Mouse (Mus musculus) heart, embryonic 14.5 days (tissue): ENCODE results near the gene Apoh. TPM values are rescaled to one million over a fixed set of nuclear protein-coding genes. Genes with fewer than 3 reads are reported as not detected.

Experiments used
- ATAC-seq: fragments of 200-750 bp; cut with Nextera tagmentation; 2 replicates; pipeline ENCODE4 v1.8.0; 2017; ENCODE audit warnings: low read depth, moderate TSS enrichment; ENCODE audit not compliant: insufficient number of reproducible peaks, insufficient read depth, low FRiP score
- H3K27ac ChIP-seq, 2 experiments: fragments of 200-500 bp in 1 of 2; fragments of 300-500 bp in 1 of 2; sonication (generic) in 1 of 2; replicated peaks in 1 of 2; 2 replicates each; pipeline ENCODE4 v1.5.1; 2012 to 2014; ENCODE audit warnings: low read depth in 2 of 2, low read length in 2 of 2, control low read depth in 1 of 2, mild to moderate bottlenecking in 1 of 2, mixed read lengths in 1 of 2; ENCODE audit not compliant: control insufficient read depth in 1 of 2, insufficient read depth in 1 of 2
- H3K27me3 ChIP-seq: fragments of 300-500 bp; sonication (generic); 2 replicates; pipeline ENCODE4 v1.6.1; 2014; ENCODE audit warnings: mild to moderate bottlenecking, low read length, control low read depth; ENCODE audit not compliant: control insufficient read depth, insufficient read depth
- H3K36me3 ChIP-seq: fragments of 300-500 bp; sonication (generic); 2 replicates; pipeline ENCODE4 v1.6.1; 2014; ENCODE audit warnings: mild to moderate bottlenecking, control low read depth, low read length, mixed read lengths; ENCODE audit not compliant: control insufficient read depth, insufficient read depth
- H3K4me1 ChIP-seq, 2 experiments: fragments of 200-500 bp in 1 of 2; fragments of 300-500 bp in 1 of 2; sonication (generic) in 1 of 2; 2 replicates each; pipeline ENCODE4 v1.6.1; 2012 to 2014; ENCODE audit warnings: low read length in 2 of 2, control low read depth in 1 of 2, mixed read lengths in 1 of 2; ENCODE audit not compliant: control insufficient read depth in 2 of 2, insufficient read depth in 2 of 2
- H3K4me2 ChIP-seq: fragments of 300-500 bp; sonication (generic); 2 replicates; pipeline ENCODE4 v1.6.1; 2014; ENCODE audit warnings: mild to moderate bottlenecking, low read length
- H3K4me3 ChIP-seq, 2 experiments: fragments of 200-500 bp in 1 of 2; fragments of 300-500 bp in 1 of 2; sonication (generic) in 1 of 2; 2 replicates each; pipeline ENCODE4 v1.5.1; 2012 to 2014; ENCODE audit warnings: low read length in 2 of 2, mild to moderate bottlenecking in 2 of 2, control low read depth in 1 of 2, low read depth in 1 of 2, moderate library complexity in 1 of 2; ENCODE audit not compliant: control insufficient read depth in 1 of 2, insufficient read depth in 1 of 2
- H3K9ac ChIP-seq: fragments of 300-500 bp; sonication (generic); 2 replicates; pipeline ENCODE4 v1.6.1; 2014; ENCODE audit warnings: mild to moderate bottlenecking, low read length
- H3K9me3 ChIP-seq: fragments of 300-500 bp; sonication (generic); 2 replicates; pipeline ENCODE4 v1.6.1; 2016; ENCODE audit warnings: low read length, control low read depth; ENCODE audit not compliant: control insufficient read depth
- WGBS: fragments of 180-500 bp; shearing (Covaris S2); extraction: QIAGEN DNeasy Blood & Tissue Kit; methylation state at CpG from one replicate; pipeline ENCODE4 v1.1.7; 2014; 5-methylcytosine and 5-hydroxymethylcytosine counted together
- polyA plus RNA-seq: library from polyadenylated mRNA; unstranded; fragments of >200 nt; fragmentation: Nextera tagmentation; extraction: Ambion mirVana; gene quantifications from 2 replicates; pipeline ENCODE4 v1.2.1, GENCODE M21; 2014

The Apoh gene
- polyA plus RNA-seq, 1 experiment from 2014 or later: not detected

- H3K4me3 ChIP-seq: no peak overlapping the region
- H3K9ac ChIP-seq: no peak overlapping the region
- no peaks in the 10 kb centered on the region for H3K27me3 ChIP-seq
- no peaks in the 10 kb centered on the region for H3K4me1 ChIP-seq
- H3K36me3 ChIP-seq: no peaks in the 10 kb centered on the region
- ATAC-seq: no peak
- 78% methylated on average over 3 of the region's 3 CpGs for WGBS
- no peak overlapping the region for H3K27ac ChIP-seq
- H3K4me2 ChIP-seq: no peak overlapping the region
- H3K9me3 ChIP-seq: no peaks in the 10 kb centered on the region
These were observed 39.5 kb downstream of the Apoh start for GRCm38 (mm10) chr11:108382664-108383063.

- no peak overlapping the region for H3K9ac ChIP-seq
- H3K4me2 ChIP-seq: no peak overlapping the region
- no peak for ATAC-seq
- no peaks in the 10 kb centered on the region for H3K36me3 ChIP-seq
- WGBS: 51% methylated on average over 4 of the region's 4 CpGs
- H3K9me3 ChIP-seq: no peaks in the 10 kb centered on the region
- H3K27ac ChIP-seq: no peak overlapping the region
- no peak overlapping the region for H3K4me3 ChIP-seq
- H3K27me3 ChIP-seq: no peaks in the 10 kb centered on the region
- H3K4me1 ChIP-seq: no peaks in the 10 kb centered on the region
These were observed 41.9 kb downstream of the Apoh start for GRCm38 (mm10) chr11:108384920-108385665.

DNA sequence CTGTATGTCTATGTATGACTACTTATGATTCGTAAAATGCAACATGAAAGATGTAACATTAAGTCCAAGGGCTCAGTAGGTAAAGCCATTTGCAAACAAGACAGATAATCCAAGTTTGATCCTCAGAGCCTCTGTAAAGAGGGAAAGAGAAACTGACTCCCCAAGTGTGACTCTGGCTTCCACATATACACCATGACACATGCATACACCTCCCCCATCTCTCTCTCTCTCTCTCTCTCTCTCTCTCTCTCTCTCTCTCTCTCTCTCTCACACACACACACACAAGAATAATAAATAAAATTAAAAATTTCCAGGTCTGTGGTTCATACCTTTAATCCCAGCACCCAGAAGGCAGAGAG lies 42.5 kb downstream of the Apoh start:
- no peak for ATAC-seq
- no peaks in the 10 kb centered on the region for H3K27me3 ChIP-seq
- H3K9ac ChIP-seq: no peak overlapping the region
- no peak overlapping the region for H3K4me3 ChIP-seq
- H3K4me1 ChIP-seq: no peaks in the 10 kb centered on the region
- no peaks in the 10 kb centered on the region for H3K36me3 ChIP-seq
- WGBS: 91% methylated on average over 1 of the region's 1 CpGs
- no peak overlapping the region for H3K4me2 ChIP-seq
- no peak overlapping the region for H3K27ac ChIP-seq
- H3K9me3 ChIP-seq: no peaks in the 10 kb centered on the region

- no peak overlapping the region for H3K4me3 ChIP-seq
- no peaks in the 10 kb centered on the region for H3K36me3 ChIP-seq
- 87% methylated on average over 9 of the region's 9 CpGs for WGBS
- no peak for ATAC-seq
- no peak overlapping the region for H3K27ac ChIP-seq
- H3K4me1 ChIP-seq: no peaks in the 10 kb centered on the region
- H3K4me2 ChIP-seq: no peak overlapping the region
- H3K9ac ChIP-seq: no peak overlapping the region
- no peaks in the 10 kb centered on the region for H3K9me3 ChIP-seq
- H3K27me3 ChIP-seq: no peaks in the 10 kb centered on the region
These were observed 51.9 kb downstream of the Apoh start for GRCm38 (mm10) chr11:108395061-108395460.

DNA sequence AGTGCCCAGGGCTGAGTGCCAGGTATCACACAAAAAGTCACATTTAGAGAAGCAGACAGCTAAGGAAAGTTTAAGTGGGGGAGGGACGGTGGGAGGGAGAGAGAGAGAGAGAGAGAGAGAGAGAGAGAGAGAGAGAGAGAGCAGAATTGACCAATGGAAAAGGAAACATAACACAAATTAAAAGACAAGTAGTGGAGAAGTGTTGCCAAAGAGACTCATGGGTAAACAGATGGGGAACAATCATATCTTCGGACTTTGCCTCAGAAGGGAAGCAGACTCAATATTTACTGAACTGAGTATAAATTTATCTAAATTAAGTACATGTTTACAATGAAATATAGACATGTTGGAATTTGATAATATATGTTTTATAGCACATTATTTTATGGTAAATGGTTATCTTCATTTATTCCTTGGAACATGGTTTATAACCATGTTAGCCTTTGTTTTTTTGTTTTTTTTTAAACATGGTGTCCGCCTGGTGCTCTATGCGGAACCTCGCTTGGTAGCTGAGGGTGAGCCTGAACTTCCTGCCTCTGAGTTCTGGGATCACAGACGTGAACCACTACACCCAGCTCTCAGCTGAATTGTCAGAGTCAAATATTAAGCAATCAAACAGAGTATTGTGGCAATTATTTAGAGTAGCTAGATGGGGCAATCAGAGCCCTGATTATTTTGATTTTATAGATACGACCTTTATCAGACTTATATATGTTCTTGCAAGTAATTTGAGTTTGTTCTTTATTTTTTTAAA lies 53.1 kb downstream of the Apoh start:
- ATAC-seq: no peak
- Histone ChIP-seq H3K9ac (no peak overlapping the region), H3K27ac (no peak overlapping the region), H3K4me2 (no peak overlapping the region), H3K4me3 (no peak overlapping the region), H3K4me1 (no peaks in the 10 kb centered on the region), H3K27me3 (no peaks in the 10 kb centered on the region), H3K9me3 (no peaks in the 10 kb centered on the region), H3K36me3 (no peaks in the 10 kb centered on the region)
- 81% methylated on average over 7 of the region's 7 CpGs for WGBS

DNA sequence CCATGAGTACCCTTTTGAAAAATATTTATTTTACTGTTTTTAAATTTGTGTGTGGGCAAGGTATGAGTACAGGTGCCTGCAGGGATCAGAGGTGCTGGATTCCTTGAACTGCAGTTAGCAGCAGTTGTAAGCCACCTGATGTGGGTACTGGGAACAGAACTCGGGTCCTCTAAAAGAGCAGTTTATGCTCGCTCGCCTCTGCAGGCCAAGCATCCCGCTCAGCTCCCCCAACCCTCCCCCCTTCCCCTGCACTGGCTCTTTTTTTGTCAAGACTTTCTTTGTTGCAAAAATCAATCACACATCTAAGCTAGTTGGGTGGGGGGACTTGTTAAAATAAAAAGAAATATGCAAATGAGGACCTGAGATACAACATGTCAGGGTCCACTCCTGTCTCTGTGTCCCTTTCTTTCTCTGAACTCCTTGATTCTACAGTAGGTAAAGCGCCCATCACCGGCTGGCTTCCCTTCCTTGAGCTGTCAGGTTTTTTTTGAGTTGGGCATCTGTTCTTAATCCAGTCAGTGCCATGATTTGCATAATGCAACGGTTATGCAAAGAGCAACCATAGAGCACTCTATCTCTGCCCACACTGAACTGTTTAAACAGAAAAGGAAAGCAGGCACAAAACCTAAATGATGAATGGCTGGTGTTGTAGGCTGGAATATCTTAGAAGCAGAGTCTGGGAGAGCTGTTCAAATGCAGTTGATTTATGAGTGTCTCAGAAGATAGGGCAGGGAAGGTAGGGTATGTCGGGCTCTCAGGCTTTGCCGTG lies 66.9 kb downstream of the Apoh start:
- no peaks in the 10 kb centered on the region for H3K4me1 ChIP-seq
- no peak overlapping the region for H3K4me3 ChIP-seq
- H3K4me2 ChIP-seq: no peak overlapping the region
- no peaks in the 10 kb centered on the region for H3K9me3 ChIP-seq
- H3K36me3 ChIP-seq: no peaks in the 10 kb centered on the region
- H3K27ac ChIP-seq: no peak overlapping the region
- WGBS: 75% methylated on average over 7 of the region's 9 CpGs
- no peak overlapping the region for H3K9ac ChIP-seq
- no peak for ATAC-seq
- no peaks in the 10 kb centered on the region for H3K27me3 ChIP-seq

DNA sequence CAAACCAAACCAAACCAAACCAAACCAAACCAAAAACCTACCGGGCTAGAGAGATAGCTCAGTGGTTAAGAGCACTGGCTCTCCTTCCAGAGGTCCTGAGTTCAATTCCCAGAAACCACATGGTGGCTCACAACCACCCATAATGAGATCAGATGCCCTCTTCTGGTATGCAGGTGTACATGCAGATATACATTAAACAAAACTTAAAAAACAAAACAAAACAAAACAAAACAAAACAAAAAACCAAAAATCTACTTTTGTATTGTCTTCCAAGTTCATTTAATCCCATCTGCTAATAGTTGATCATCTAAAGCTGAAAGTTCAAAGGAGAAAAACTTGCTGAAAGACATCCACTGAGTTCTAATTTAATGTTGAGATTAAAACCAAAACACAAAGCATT lies 73.2 kb downstream of the Apoh start:
- ATAC-seq: no peak
- H3K4me2 ChIP-seq: no peak overlapping the region
- no peak overlapping the region for H3K9ac ChIP-seq
- no peaks in the 10 kb centered on the region for H3K27me3 ChIP-seq
- WGBS: 88% methylated on average over 1 of the region's 1 CpGs
- H3K9me3 ChIP-seq: no peaks in the 10 kb centered on the region
- H3K27ac ChIP-seq: no peak overlapping the region
- H3K4me1 ChIP-seq: no peaks in the 10 kb centered on the region
- no peaks in the 10 kb centered on the region for H3K36me3 ChIP-seq
- H3K4me3 ChIP-seq: no peak overlapping the region
